Mouse (Mus musculus): ENCODE measurements around the gene Zfp616.

Gene Zfp616

GRCm38 (mm10) chr11:74069655-74070054 lies at the start of gene Zfp616:
Gene Zfp616, plus strand, starts transcription at chr11:74069955.
- DNase-seq, result no peak

DNA sequence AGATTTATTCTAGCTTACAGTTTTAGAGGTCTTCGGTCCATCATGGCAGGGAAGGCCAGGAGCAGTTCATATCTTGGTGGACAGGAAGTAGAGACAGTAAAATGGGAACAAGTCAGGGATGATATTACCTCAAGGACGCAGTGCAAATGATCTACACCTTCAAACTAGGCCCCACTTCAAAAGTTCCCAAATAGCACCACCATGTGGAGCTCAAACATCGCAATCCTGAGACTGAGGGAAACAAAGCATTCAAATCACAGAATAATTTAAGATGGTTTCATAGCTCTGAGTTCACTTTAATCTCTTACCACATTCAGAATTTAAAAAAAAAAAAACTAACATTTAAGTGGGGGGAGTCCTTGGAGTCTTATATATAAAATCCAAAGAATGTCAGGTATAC lies 18.4 kb upstream of the Zfp616 start:
- no peak for DNase-seq

DNA sequence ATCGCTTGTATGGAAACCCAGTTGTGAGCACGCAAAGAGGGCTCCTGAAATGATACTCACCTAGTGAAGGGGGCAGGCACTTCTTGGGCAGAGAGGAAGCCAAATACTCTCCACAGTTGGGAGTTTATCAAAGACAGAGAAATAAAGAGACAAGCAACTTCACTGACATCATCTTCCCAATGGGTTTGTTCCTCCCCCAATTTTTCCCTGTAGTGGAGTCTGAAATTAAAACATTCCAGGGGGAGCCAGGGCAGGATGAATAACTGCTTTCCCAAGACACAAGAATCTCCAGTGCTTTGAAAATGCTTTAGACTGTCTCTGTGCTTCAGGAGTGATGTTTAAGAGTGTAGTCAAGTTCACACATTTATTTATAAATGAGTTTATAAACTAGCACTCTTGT lies 13.3 kb upstream of the Zfp616 start, which contains the start of the genes Olfr139 and Olfr399:
TSS of gene Olfr139 (minus strand) at position 101 of the 400 bp plus-strand sequence.
TSS of gene Olfr399 (minus strand) at position 165 of the 400 bp plus-strand sequence.
- no peak for DNase-seq

- DNase-seq, result no peak
Observed at GRCm38 (mm10) chr11:74100724-74101123, 31.0 kb downstream of the Zfp616 start.

DNA sequence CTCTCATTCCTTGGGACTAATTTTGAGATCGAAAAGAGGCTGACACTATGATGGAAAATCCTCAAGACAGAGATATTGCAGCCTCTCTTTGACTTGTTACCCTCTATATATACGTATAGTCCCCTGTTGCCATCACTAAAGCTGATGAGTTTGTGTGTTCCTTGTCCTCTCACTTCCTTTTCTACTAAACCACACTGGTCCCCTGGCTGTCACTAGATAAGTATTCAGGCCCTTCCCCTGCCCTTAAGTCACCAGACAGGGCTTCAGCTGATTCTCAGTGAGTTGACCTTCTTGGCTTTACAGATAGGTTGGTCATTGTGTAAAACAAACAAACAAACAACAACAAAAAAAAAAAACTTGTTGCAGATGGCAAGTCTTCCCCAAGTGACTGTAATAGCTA lies 31.8 kb downstream of the Zfp616 start:
- no peak for DNase-seq

GRCm38 (mm10) chr11:74105066-74105465 lies 35.3 kb downstream of the Zfp616 start:
- DNase-seq, result no peak

DNA sequence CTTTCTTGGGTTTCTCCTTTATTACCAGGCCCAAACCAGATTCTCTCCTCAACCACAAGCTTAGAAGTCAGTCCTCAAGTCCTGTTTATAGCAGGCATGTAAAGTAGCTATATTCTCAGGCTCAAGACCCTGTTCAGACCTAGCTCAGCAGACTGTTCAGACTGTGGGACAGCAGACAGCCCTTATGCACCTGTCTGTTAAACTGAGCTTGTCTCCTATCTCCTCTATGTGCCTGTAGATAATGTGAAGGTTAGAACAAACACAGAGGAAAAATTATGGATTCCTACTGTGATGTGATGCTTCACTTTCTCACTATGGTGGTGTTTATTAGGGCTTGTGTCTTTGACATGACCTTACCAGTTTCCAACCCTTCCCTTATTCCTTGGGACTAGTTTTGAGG lies 43.7 kb downstream of the Zfp616 start, which contains the start of gene Olfr401:
TSS of gene Olfr401 (plus strand) at position 301 of the 400 bp plus-strand sequence.
- DNase-seq, result no peak
